In the genomic region with DNA sequence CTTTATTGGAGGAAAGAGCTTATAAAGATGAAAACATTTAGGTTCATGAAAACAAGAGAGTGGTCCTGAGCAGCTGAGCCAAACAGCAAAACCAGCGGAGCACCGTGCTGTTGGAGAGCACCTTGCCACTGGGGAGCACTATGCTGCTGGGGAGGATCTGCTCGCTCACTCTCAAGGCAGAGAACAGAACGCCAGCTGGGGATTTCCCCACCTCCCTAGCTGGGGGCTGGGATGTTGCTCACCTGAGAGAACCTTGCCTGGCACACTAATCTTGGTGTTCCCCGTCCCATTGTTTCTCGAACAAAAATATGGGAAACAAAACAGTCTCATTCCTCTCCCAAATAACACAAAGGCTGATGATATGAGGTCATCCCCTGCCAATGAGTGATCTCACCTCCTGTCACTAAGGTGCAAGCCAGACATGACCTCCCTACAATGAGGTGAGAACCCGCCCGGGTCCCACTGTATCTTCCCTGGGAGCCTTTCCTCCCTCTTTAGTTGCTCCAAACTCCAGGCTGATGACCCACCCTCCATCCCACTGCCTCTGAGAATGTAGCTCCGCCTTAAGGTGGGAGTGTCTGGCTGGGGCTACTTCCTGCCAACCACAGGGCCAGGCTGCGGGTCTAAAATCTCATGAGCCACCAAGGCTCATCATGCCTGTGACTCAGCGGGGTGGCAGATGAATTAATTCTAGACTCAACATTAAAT, we compare ENCODE assay signal across 11 mouse cellular contexts.
DNase-seq lines count a peak whose midpoint lies in the region; ATAC-seq lines count a peak whose summit lies in the region.
"Had no signal": no experiment of that assay in that cellular context is flagged by ENCODE, and none has a peak within 500 bp of the region (broad histone marks: within the 10 kb centered on the region; RNA-seq: fewer than 3 reads in every experiment).

No protein-coding gene starts in this region.

- no peaks in the 10 kb centered on the region for H3K36me3 ChIP-seq in midbrain, embryonic 12.5 days
- H3K36me3 ChIP-seq in midbrain, embryonic 15.5 days (replicated peaks), result no peaks in the 10 kb centered on the region
- H3K36me3 ChIP-seq: midbrain, embryonic 13.5 days; stomach, embryonic 15.5 days had no signal

- ATAC-seq in midbrain, embryonic 12.5 days (ENCODE audit: low FRiP score, low read depth), result peak; percentile 27; the same call in 1 of the 2 replicates
- no peak for ATAC-seq in midbrain, embryonic 15.5 days (replicated peaks)
- ATAC-seq in hematopoietic stem cell, adult 5-6 weeks (replicated peaks in 1 of 2; ENCODE audit: insufficient read depth in 1 of 2, low FRiP score in 2 of 2, low TSS enrichment in 1 of 2, low read depth in 1 of 2, poor library complexity in 2 of 2, severe bottlenecking in 2 of 2), result peak; percentile 73 to 75
- ATAC-seq: midbrain, embryonic 13.5 days had no signal

- no peaks in the 10 kb centered on the region for H3K9me3 ChIP-seq in midbrain, embryonic 12.5 days
- H3K9me3 ChIP-seq in midbrain, embryonic 15.5 days, result no peaks in the 10 kb centered on the region
- H3K9me3 ChIP-seq: midbrain, embryonic 13.5 days; stomach, embryonic 15.5 days had no signal

- no peak overlapping the region for H3K9ac ChIP-seq in midbrain, embryonic 12.5 days (replicated peaks)
- H3K9ac ChIP-seq in midbrain, embryonic 15.5 days, result no peak overlapping the region
- H3K9ac ChIP-seq: liver, embryonic 14.5 days; midbrain, embryonic 13.5 days; stomach, embryonic 15.5 days had no signal

- H3K4me1 ChIP-seq in midbrain, embryonic 12.5 days, result no peaks in the 10 kb centered on the region
- no peaks in the 10 kb centered on the region for H3K4me1 ChIP-seq in midbrain, embryonic 15.5 days
- H3K4me1 ChIP-seq: midbrain, embryonic 13.5 days; stomach, embryonic 15.5 days had no signal

- no peaks in the 10 kb centered on the region for H3K27me3 ChIP-seq in midbrain, embryonic 12.5 days
- no peaks in the 10 kb centered on the region for H3K27me3 ChIP-seq in midbrain, embryonic 15.5 days (replicated peaks)
- H3K27me3 ChIP-seq: midbrain, embryonic 13.5 days; stomach, embryonic 15.5 days had no signal

- H3K27ac ChIP-seq in midbrain, embryonic 12.5 days (replicated peaks), result no peak overlapping the region
- no peak overlapping the region for H3K27ac ChIP-seq in midbrain, embryonic 15.5 days
- H3K27ac ChIP-seq: liver, embryonic 14.5 days; midbrain, embryonic 13.5 days; stomach, embryonic 15.5 days had no signal

- WGBS in midbrain, embryonic 12.5 days, result 84% methylated on average over 11 of the region's 11 CpGs
- 85% methylated on average over 11 of the region's 11 CpGs for WGBS in midbrain, embryonic 15.5 days

- H3K4me3 ChIP-seq in midbrain, embryonic 12.5 days, result no peak overlapping the region
- H3K4me3 ChIP-seq in midbrain, embryonic 15.5 days, result no peak overlapping the region
- H3K4me3 ChIP-seq: midbrain, embryonic 13.5 days; stomach, embryonic 15.5 days had no signal

- no peak overlapping the region for H3K4me2 ChIP-seq in midbrain, embryonic 12.5 days (replicated peaks)
- H3K4me2 ChIP-seq in midbrain, embryonic 15.5 days, result no peak overlapping the region
- H3K4me2 ChIP-seq: midbrain, embryonic 13.5 days; stomach, embryonic 15.5 days had no signal

- peak; percentile 57 for DNase-seq in T-cell, adult 2 months (ENCODE audit: low spot score)
- peak; percentile 54 for DNase-seq in thymus, postnatal 4 days
- DNase-seq in testis, postnatal 10 days (ENCODE audit: low spot score), result no peak
- DNase-seq in right cerebral cortex, adult 18-20 months, result no peak
- no peak for DNase-seq in cerebellum, postnatal 10 days

Comparison
In these comparisons a context has a peak if more than half of its experiments do, and no peak if none do; other contexts are left out.
1. DNase-seq: peak in T-cell, adult 2 months (single experiment) and thymus, postnatal 4 days (single experiment); none in testis, postnatal 10 days (single experiment), right cerebral cortex, adult 18-20 months (single experiment) and cerebellum, postnatal 10 days (0 of 2).